Comparison of ENCODE assay signal across 12 mouse cellular contexts in genomic region chr10:83628241-83628640, GRCm38 (mm10).
"Had no signal": no experiment of that assay in that cellular context is flagged by ENCODE, and none has a peak within 500 bp of the region (broad histone marks: within the 10 kb centered on the region; RNA-seq: fewer than 3 reads in every experiment).

No protein-coding gene starts in this region.

- ATAC-seq: lung, postnatal 0 days; midbrain, embryonic 13.5 days; midbrain, embryonic 15.5 days had no signal

- DNase-seq: lung, adult 2 months; lung, postnatal 14 days; lung, postnatal 36 days; right cerebral cortex, postnatal 25 days; right cerebral cortex, postnatal 4 days; spleen, adult 18-20 months; thymus, adult 18-20 months; thymus, postnatal 14 days; thymus, postnatal 36 days had no signal
